Mouse (Mus musculus): ENCODE results near the gene Dock1.

DNA sequence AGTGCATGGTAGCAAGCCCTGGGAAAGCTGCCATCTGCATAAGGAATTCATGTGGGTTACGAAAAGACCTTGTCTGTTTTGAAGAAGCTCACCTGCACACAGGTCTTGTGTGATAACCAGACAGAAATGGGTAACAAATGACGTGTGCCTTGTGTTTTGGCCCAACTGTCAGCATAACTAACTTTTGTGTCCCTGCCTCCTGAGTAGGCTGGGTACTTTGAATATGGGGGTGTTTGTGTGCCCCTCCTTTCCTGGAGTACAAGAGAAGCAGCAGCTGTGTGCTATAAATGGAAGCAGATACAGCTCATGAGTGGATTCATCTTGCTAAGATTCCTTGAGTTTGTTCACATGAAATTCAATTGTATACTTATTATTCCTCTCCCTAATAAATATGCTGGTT lies 480.5 kb downstream of the Dock1 start:
- TF ChIP-seq CTCF (IDR thresholded peaks at IDR 0.05; ENCODE audit: borderline replicate concordance, insufficient read depth, low read length) (no peak), POLR2A (IDR thresholded peaks at IDR 0.05; ENCODE audit: low read depth, low read length) (no peak)

Measured in embryonic fibroblast, embryonic 13.5 days (primary cell).